Mouse (Mus musculus) pancreas, adult 10 weeks (tissue): ENCODE measurements around the gene Mybph. TPM values are rescaled to one million over a fixed set of nuclear protein-coding genes. Genes with fewer than 3 reads are reported as not detected.

Experiments used
- polyA plus RNA-seq: library from polyadenylated mRNA; stranded (reverse); fragments of 350-450 nt; fragmentation: Illumina TruSeq; extraction: RNeasy Lipid Tissue Mini Kit (QIAGEN cat#74804); gene quantifications from one replicate; pipeline ENCODE4 v1.2.3, GENCODE M21; 2015; ENCODE audit warnings: low read depth, low replicate concordance; ENCODE audit not compliant: insufficient read depth

Mybph gene
- polyA plus RNA-seq = not detected

DNA sequence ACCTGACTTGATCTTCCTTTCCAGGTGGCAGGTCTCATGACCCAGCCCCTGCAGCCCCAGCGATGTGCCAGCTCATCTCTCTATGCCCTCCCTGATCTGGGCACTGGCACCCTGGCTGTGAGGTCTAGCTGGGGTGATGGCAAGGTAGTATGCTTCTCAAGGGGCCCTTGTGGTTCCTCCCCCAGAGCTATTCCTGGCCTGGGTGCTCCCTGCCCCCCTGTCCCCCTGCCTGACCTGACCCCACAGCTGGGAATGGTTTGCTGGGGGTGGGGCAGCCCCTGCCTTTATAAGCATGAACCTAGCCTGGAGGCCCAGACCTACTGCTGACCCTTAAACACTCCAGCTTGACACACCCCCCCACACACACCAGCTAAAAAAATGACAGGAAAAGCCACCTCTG is at the start of gene Mybph:
Gene Mybph (plus strand): TSS at position 323 of the 400 bp plus-strand sequence.

GRCm38 (mm10) chr1:134182025-134182424 is 11.2 kb upstream of the Mybph start, which contains the start of gene Chil1:
Chil1 (plus strand) TSS chr1:134182176.

DNA sequence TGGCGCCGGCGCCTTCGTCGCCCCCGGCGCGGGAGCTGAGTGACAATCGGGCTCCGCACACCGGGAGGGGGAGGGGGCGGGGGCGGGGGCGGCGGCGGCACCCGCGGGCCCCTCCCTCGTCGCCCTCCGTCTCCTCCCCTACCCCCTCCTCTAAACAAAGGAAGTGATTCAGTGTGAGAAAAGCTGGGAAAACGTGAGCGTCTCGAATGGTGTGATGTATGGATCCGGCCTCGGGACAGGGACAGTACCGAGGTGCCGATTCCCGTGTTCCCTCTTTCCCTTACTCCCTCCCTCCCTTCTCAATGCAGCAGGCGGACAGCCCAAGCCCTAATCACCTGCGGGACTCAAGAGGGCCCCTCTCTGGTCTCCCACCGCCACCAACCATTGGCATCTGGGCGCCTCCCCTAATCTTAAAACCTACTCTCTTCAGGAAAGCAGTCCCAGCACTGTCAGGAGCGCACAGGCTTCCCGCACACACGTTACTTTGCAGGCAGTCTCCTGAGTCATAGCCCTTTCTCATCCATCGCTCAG is 42.2 kb downstream of the Mybph start, which contains the start of gene Adora1:
Gene Adora1 (minus strand): TSS at position 41 of the 531 bp plus-strand sequence.

Other genes starting within 250 kb of the Mybph start
- 12.6 TPM for gene Fmod, start 156.2 kb upstream of the Mybph start, polyA plus RNA-seq
- gene Btg2, start 114.3 kb upstream of the Mybph start, polyA plus RNA-seq = 26.2 TPM
- gene Chit1, start 82.2 kb upstream of the Mybph start, polyA plus RNA-seq = not detected
- gene Chil1, start 11.3 kb upstream of the Mybph start, polyA plus RNA-seq = 0.83 TPM
- gene Adora1, start 42.0 kb downstream of the Mybph start, polyA plus RNA-seq = 2.9 TPM
- gene Myog, start 96.5 kb downstream of the Mybph start, polyA plus RNA-seq = not detected
- 1.8 TPM for gene Ppfia4, start 139.5 kb downstream of the Mybph start, polyA plus RNA-seq
- gene Tmem183a, start 168.5 kb downstream of the Mybph start, polyA plus RNA-seq = 11.1 TPM
- gene 4933406M09Rik, start 192.5 kb downstream of the Mybph start, polyA plus RNA-seq = not detected
- gene Cyb5r1, start 212.1 kb downstream of the Mybph start, polyA plus RNA-seq = 17.1 TPM
- gene Adipor1, start 221.9 kb downstream of the Mybph start, polyA plus RNA-seq = 20.4 TPM